Mouse (Mus musculus): ENCODE results near the gene Nf2. TPM values are rescaled to one million over a fixed set of nuclear protein-coding genes. Genes with fewer than 3 reads are reported as not detected.

The Nf2 gene
- polyA plus RNA-seq (2015; fragmentation: Nextera tagmentation; extraction: Ambion mirVana), result 40.1 and 41.6 TPM in 2 replicates

DNA sequence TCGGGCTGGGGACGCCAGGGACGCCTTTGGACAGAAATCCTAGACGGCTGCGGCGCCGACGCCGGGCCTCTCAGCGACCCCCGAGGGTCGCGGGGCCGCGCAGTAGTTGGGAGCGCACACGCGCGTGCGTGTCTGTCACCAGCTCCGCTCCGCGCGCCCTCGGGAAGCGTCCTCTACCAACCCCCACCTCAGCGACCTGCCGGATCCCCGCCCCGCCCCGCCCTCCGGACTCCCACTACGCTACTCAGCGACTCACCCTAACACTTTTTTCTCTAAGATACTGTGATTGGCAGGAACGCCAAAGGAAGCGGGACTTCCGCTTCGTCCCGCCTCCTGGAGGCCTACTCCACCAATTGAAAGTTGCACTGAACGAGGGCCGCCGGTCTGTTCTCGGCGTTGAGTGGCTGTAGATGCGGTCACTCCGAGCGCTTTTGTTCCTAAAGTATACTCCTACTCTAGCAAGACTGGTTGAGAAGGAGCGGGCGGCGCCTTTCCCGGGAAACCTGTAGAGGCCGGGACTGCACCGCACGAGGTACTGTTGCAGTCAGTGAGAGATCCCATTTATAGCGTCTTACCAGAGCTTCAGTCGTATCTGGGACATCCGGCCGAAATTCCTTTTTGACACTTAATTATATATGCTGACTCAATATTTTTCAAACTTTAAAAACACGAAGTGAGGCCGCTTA is at the start of gene Nf2:
TSS of gene Nf2 (minus strand) at position 279 of the 686 bp plus-strand sequence.
- peak within 1 kb of the TSS; percentile 99 for H3K4me3 ChIP-seq (ENCODE audit: low read length)
- peak within 1 kb of the TSS; percentile 58 for H3K4me2 ChIP-seq (ENCODE audit: low read depth, low read length)
- peaks cover 6% of the 10 kb centered on the region; the same call in 1 of the 2 replicates for H3K4me1 ChIP-seq (replicated peaks; ENCODE audit: control insufficient read depth, insufficient read depth, low read length)
- WGBS, result under 1% methylated on average over 59 of the region's 60 CpGs
- no peaks in the 10 kb centered on the region for H3K27me3 ChIP-seq (ENCODE audit: control insufficient read depth, insufficient read depth, low read depth, low read length)
- no peaks in the 10 kb centered on the region for H3K36me3 ChIP-seq (ENCODE audit: control insufficient read depth, insufficient read depth, low read length)
- peak within 1 kb of the TSS; percentile 98 for H3K9ac ChIP-seq (ENCODE audit: low read length)
- peak within 1 kb of the TSS; percentile 70 for H3K27ac ChIP-seq (ENCODE audit: low read length)
- H3K9me3 ChIP-seq (ENCODE audit: control insufficient read depth, low read length), result no peaks in the 10 kb centered on the region
- peak; percentile 99 for ATAC-seq (ENCODE audit: low read depth)

GRCm38 (mm10) chr11:4894848-4895816 is 45.8 kb upstream of the Nf2 start, which contains the start of gene Thoc5:
TSS of gene Thoc5 (plus strand) at chr11:4895320.
- peaks cover 5% of the 10 kb centered on the region for H3K36me3 ChIP-seq (ENCODE audit: control insufficient read depth, insufficient read depth, low read length)
- peak within 1 kb of the TSS; percentile 92 for H3K4me3 ChIP-seq (ENCODE audit: low read length)
- H3K9me3 ChIP-seq (ENCODE audit: control insufficient read depth, low read length), result no peaks in the 10 kb centered on the region
- H3K4me1 ChIP-seq (replicated peaks; ENCODE audit: control insufficient read depth, insufficient read depth, low read length), result peaks cover 7% of the 10 kb centered on the region
- peak within 1 kb of the TSS; percentile 83 for H3K9ac ChIP-seq (ENCODE audit: low read length)
- H3K27me3 ChIP-seq (ENCODE audit: control insufficient read depth, insufficient read depth, low read depth, low read length), result no peaks in the 10 kb centered on the region
- peak; percentile 93 for ATAC-seq (ENCODE audit: low read depth)
- 2% methylated on average over 52 of the region's 52 CpGs for WGBS
- H3K4me2 ChIP-seq (ENCODE audit: low read depth, low read length), result peak within 1 kb of the TSS; percentile 94
- H3K27ac ChIP-seq (ENCODE audit: low read length), result peak within 1 kb of the TSS; percentile 64

DNA sequence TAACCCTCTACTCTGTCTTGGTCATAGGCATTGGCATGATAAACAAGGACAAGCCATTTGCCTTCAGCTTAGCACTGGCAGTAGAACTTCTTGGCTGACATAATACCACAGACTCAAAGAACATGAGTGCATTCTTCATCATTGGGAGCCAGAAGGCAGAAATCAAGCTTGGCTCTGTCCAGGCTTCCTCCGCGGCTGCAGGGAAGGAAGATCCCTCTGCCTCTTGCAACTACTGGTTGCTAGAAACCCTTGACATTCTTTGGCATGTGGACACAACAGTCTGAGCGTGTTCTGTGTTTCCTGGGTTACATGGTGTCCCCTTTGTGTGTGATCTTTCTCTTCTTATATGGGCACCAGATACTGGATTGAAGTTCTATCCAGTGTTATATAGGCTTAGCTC is 37.7 kb upstream of the Nf2 start:
- H3K36me3 ChIP-seq (ENCODE audit: control insufficient read depth, insufficient read depth, low read length), result no peaks in the 10 kb centered on the region; the same call in 1 of the 2 replicates
- 81% methylated on average over 3 of the region's 3 CpGs for WGBS

DNA sequence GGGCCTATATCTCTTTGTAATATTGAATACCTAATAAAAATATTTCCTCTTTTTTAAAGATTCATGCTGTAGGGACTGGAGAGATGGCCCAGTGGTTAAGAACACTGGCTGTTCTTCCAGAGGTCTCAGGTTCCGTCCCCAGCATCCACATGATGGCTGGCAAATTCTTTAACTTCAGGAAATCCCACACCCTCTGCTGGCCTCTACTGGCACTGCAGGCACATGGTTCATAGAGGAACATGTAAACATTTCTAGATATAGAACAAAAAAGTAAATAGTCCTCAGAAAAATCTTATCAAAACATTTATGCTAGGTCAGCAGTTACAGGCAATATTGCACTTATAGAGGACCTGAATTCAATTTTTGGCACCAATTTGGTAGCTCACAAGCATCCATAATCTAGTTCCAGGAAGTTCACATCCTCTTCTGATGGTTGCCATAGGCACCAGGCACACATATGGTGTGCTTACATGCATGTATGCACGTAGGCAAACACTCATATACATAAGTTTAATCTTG is 36.1 kb upstream of the Nf2 start:
- no peak overlapping the region for H3K4me3 ChIP-seq (ENCODE audit: low read length)
- WGBS, result 62% methylated on average over 2 of the region's 2 CpGs
- H3K9me3 ChIP-seq (ENCODE audit: control insufficient read depth, low read length), result no peaks in the 10 kb centered on the region
- no peak overlapping the region for H3K27ac ChIP-seq (ENCODE audit: low read length)
- no peak overlapping the region for H3K4me2 ChIP-seq (ENCODE audit: low read depth, low read length)
- H3K36me3 ChIP-seq (ENCODE audit: control insufficient read depth, insufficient read depth, low read length), result no peaks in the 10 kb centered on the region; the same call in 1 of the 2 replicates
- H3K9ac ChIP-seq (ENCODE audit: low read length), result no peak overlapping the region
- no peaks in the 10 kb centered on the region for H3K27me3 ChIP-seq (ENCODE audit: control insufficient read depth, insufficient read depth, low read depth, low read length)
- no peak for ATAC-seq (ENCODE audit: low read depth)
- no peaks in the 10 kb centered on the region for H3K4me1 ChIP-seq (replicated peaks; ENCODE audit: control insufficient read depth, insufficient read depth, low read length)

More for the DNA sequence above, 37.7 kb upstream of the Nf2 start:
- ATAC-seq (ENCODE audit: low read depth), result no peak
- H3K4me1 ChIP-seq (replicated peaks; ENCODE audit: control insufficient read depth, insufficient read depth, low read length), result no peaks in the 10 kb centered on the region
- H3K4me2 ChIP-seq (ENCODE audit: low read depth, low read length), result no peak overlapping the region
- no peaks in the 10 kb centered on the region for H3K9me3 ChIP-seq (ENCODE audit: control insufficient read depth, low read length)
- no peak overlapping the region for H3K9ac ChIP-seq (ENCODE audit: low read length)
- no peak overlapping the region for H3K4me3 ChIP-seq (ENCODE audit: low read length)
- no peak overlapping the region for H3K27ac ChIP-seq (ENCODE audit: low read length)
- no peaks in the 10 kb centered on the region for H3K27me3 ChIP-seq (ENCODE audit: control insufficient read depth, insufficient read depth, low read depth, low read length)

DNA sequence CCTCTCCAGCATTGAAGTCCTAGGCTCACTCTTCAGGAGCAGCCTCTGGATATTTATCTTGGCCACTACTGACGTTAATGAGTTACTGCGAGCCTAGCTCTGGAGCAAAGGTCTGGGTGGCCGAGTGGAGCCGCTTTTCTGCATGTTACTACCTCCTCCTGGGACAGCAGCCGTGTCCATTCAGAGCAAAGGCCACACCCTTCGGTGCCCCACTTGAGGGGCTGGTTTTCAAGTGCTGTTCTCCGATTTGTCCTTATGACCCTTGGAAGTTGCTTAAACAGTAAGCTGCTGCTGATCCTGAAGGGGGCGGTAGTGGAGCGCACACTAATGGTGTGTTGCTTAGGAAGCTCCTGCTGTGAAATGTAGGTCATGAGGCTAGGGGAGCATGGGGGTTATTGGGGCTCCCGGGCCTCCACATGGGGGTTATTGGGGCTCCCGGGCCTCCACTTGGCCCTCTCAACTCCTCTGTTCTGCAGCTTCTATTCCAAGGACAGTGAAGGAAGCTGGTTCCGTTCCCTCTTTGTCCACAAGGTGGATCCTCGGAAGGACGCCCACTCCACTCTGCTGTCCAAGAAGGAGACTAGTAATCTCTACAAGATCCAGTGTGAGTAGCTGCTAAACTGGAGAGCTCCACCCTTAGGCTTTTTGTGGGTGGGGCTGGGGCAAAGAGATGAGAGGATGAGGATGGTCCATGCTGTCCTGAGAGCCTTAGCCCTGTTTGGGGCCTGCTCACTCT is 33.7 kb upstream of the Nf2 start:
- ATAC-seq (ENCODE audit: low read depth), result peak; percentile 89
- Histone ChIP-seq H3K9me3 (ENCODE audit: control insufficient read depth, low read length) (no peaks in the 10 kb centered on the region), H3K27me3 (ENCODE audit: control insufficient read depth, insufficient read depth, low read depth, low read length) (no peaks in the 10 kb centered on the region), H3K4me2 (ENCODE audit: low read depth, low read length) (no peak overlapping the region), H3K27ac (ENCODE audit: low read length) (no peak overlapping the region), H3K36me3 (ENCODE audit: control insufficient read depth, insufficient read depth, low read length) (no peaks in the 10 kb centered on the region), H3K4me1 (replicated peaks; ENCODE audit: control insufficient read depth, insufficient read depth, low read length) (no peaks in the 10 kb centered on the region), H3K4me3 (ENCODE audit: low read length) (no peak overlapping the region), H3K9ac (ENCODE audit: low read length) (no peak overlapping the region)
- 40% methylated on average over 14 of the region's 14 CpGs for WGBS

DNA sequence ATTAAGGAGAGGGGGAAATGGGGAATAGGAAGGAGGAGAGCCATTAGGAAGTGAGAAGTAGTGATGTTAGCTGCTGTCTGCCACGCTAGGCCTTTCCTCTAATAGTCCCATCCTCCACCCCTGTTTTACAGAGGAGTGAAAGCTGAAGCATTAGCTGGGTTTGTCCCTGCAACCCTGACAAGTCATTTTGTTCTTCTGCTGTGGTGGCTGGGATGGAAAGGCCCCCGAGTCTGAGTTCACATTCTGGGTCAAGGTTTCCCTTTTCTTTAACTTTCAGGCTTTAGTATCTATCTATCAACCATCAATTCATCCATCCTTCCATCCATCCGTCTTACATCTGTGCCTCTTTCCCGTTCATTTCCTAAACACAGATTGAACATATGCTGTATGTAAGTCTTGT is 31.8 kb upstream of the Nf2 start:
- Histone ChIP-seq H3K36me3 (ENCODE audit: control insufficient read depth, insufficient read depth, low read length) (no peaks in the 10 kb centered on the region), H3K4me1 (replicated peaks; ENCODE audit: control insufficient read depth, insufficient read depth, low read length) (no peaks in the 10 kb centered on the region), H3K4me3 (ENCODE audit: low read length) (no peak overlapping the region), H3K4me2 (ENCODE audit: low read depth, low read length) (no peak overlapping the region), H3K27me3 (ENCODE audit: control insufficient read depth, insufficient read depth, low read depth, low read length) (no peaks in the 10 kb centered on the region), H3K9me3 (ENCODE audit: control insufficient read depth, low read length) (no peaks in the 10 kb centered on the region), H3K27ac (ENCODE audit: low read length) (no peak overlapping the region), H3K9ac (ENCODE audit: low read length) (no peak overlapping the region)
- WGBS, result 72% methylated on average over 4 of the region's 4 CpGs
- no peak for ATAC-seq (ENCODE audit: low read depth)

GRCm38 (mm10) chr11:4874551-4874950 is 25.2 kb upstream of the Nf2 start:
- Histone ChIP-seq H3K27me3 (ENCODE audit: control insufficient read depth, insufficient read depth, low read depth, low read length) (no peaks in the 10 kb centered on the region), H3K4me1 (replicated peaks; ENCODE audit: control insufficient read depth, insufficient read depth, low read length) (0 out of 2 replicates have a peak, but pooled peaks cover 2% of the 10 kb centered on the region), H3K36me3 (ENCODE audit: control insufficient read depth, insufficient read depth, low read length) (no peaks in the 10 kb centered on the region), H3K9ac (ENCODE audit: low read length) (peak overlapping the region; percentile 66), H3K9me3 (ENCODE audit: control insufficient read depth, low read length) (no peaks in the 10 kb centered on the region), H3K27ac (ENCODE audit: low read length) (no peak overlapping the region), H3K4me2 (ENCODE audit: low read depth, low read length) (peak overlapping the region; percentile 76), H3K4me3 (ENCODE audit: low read length) (peak overlapping the region; percentile 67)
- 3% methylated on average over 10 of the region's 10 CpGs for WGBS
- peak; percentile 61; the same call in 1 of the 2 replicates for ATAC-seq (ENCODE audit: low read depth)

DNA sequence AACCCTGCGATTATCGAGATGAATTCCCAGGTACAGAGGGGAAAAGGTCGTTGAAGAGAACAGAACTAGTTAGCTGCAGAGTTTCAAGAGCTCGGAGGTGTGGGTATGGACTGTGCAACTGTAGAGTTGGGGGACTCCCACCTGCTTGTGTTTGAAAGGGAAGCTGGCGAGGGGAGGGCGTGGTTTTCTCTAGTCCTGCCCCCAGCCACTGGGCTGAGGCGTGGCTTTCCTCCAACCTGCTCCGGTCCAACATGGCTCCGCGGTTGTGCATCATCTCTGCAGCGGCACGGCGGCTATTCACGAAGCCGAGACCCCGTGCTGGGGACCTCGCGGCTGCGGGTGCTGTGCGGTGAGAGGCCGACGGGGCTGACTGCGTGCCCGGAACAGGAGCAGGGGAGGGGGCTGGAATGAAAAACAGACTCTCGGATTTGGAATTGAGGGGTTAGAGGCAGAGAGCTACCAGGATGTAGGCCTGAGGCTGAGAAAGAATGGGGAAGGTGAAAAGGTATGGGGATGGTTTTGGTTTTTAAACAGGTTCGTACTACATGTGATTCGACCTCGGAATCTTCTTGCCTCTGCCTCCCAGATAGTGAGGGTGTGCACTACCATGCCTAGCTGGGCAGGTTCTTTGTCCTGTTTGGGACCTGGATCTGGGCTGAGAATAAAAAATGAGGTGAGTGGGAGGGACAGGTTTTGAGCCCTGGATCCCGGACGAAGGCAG is 24.6 kb upstream of the Nf2 start, which contains the start of gene Nipsnap1:
TSS of gene Nipsnap1 (plus strand) at position 197 of the 721 bp plus-strand sequence.
- Histone ChIP-seq H3K27ac (ENCODE audit: low read length) (no peak within 1 kb of the TSS), H3K36me3 (ENCODE audit: control insufficient read depth, insufficient read depth, low read length) (no peaks in the 10 kb centered on the region), H3K4me2 (ENCODE audit: low read depth, low read length) (peak within 1 kb of the TSS; percentile 76), H3K9ac (ENCODE audit: low read length) (peak within 1 kb of the TSS; percentile 66), H3K27me3 (ENCODE audit: control insufficient read depth, insufficient read depth, low read depth, low read length) (no peaks in the 10 kb centered on the region), H3K9me3 (ENCODE audit: control insufficient read depth, low read length) (no peaks in the 10 kb centered on the region), H3K4me1 (replicated peaks; ENCODE audit: control insufficient read depth, insufficient read depth, low read length) (0 out of 2 replicates have a peak, but pooled peaks cover 2% of the 10 kb centered on the region), H3K4me3 (ENCODE audit: low read length) (peak within 1 kb of the TSS; percentile 67)
- under 1% methylated on average over 30 of the region's 30 CpGs for WGBS
- peak; percentile 90 for ATAC-seq (ENCODE audit: low read depth)

Data from lung, embryonic 16.5 days (tissue).